Mouse (Mus musculus): ENCODE measurements around the gene Svbp.

DNA sequence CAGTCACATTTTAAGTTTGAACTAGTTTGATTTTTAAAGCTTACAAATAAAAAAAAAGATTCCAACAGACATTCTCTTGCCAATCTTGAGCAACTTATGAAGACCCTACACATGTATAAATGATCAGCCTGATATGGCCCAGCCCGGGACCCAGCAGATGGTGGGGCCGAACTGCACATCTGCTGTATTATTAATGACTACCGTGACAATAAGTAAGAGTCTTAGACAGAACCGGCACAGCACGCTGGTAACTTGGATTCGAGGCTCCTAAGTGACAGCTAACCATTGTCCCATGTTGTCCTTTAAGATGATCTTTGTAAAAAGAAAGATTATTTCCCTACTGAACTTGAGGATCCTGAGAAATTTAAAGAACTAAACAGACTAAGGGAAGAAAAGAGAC is 5.7 kb upstream of the Svbp start:
- TF ChIP-seq CTCF (IDR thresholded peaks at IDR 0.05) (no peak), EP300 (IDR thresholded peaks at IDR 0.05) (no peak)
